Mouse (Mus musculus): Measurements from ENCODE around the gene Ropn1l.

- TF ChIP-seq CTCF (IDR thresholded peaks at IDR 0.05; ENCODE audit: low read depth) = no peak
- no peak for TF ChIP-seq EP300 (IDR thresholded peaks at IDR 0.05; ENCODE audit: low read depth)
Measured at GRCm38 (mm10) chr15:31415181-31415580, 38.4 kb downstream of the Ropn1l start.

All from liver, postnatal 0 days (tissue).